Mouse (Mus musculus): ENCODE measurements at regions not wholly inside any gene's neighbourhood (a gene's known extent, or its start where the extent isn't known, plus 50 kb on each side); places are given as distances from the start of the nearest gene placed in this dataset.
A peak's percentile ranks its signal among the peaks of the same experiment; 100 is the strongest.
"Not testable (repeated sequence)": the region's sequence is repeated elsewhere in the genome, so short reads cannot be mapped to it uniquely, and the experiment has no call there.

- no peak for DNase-seq (ENCODE audit: low read depth)
Measured at GRCm38 (mm10) chr6:5663433-5664175, 61.8 kb upstream of the Dync1i1 start.

- DNase-seq (ENCODE audit: low read depth), result peak; percentile 8
Measured at GRCm38 (mm10) chr6:5645150-5645732, 80.2 kb upstream of the Dync1i1 start.

- DNase-seq (ENCODE audit: low read depth), result no peak
Measured at GRCm38 (mm10) chr6:5634222-5634621, 91.2 kb upstream of the Dync1i1 start.

GRCm38 (mm10) chr6:5633036-5633708 lies 92.3 kb upstream of the Dync1i1 start:
- DNase-seq (ENCODE audit: low read depth), result peak; percentile 13

GRCm38 (mm10) chr6:5624085-5624484 lies 101.4 kb upstream of the Dync1i1 start:
- no peak for DNase-seq (ENCODE audit: low read depth)

GRCm38 (mm10) chr6:5621582-5621981 lies 103.9 kb upstream of the Dync1i1 start:
- no peak for DNase-seq (ENCODE audit: low read depth)

GRCm38 (mm10) chr6:5594011-5594410 lies 97.9 kb upstream of the Pdk4 start:
- DNase-seq (ENCODE audit: low read depth), result no peak

- peak; percentile 64 for DNase-seq (ENCODE audit: low read depth)
Measured at GRCm38 (mm10) chr6:5589635-5590034, 93.5 kb upstream of the Pdk4 start.

GRCm38 (mm10) chr6:5582923-5583525 lies 86.9 kb upstream of the Pdk4 start:
- DNase-seq (ENCODE audit: low read depth), result no peak

GRCm38 (mm10) chr6:5576891-5577290 lies 80.8 kb upstream of the Pdk4 start:
- not testable (repeated sequence) for DNase-seq (ENCODE audit: low read depth)

GRCm38 (mm10) chr6:5566582-5566981 lies 70.5 kb upstream of the Pdk4 start:
- no peak for DNase-seq (ENCODE audit: low read depth)

- no peak for DNase-seq (ENCODE audit: low read depth)
Measured at GRCm38 (mm10) chr6:5565049-5565448, 68.9 kb upstream of the Pdk4 start.

- no peak for DNase-seq (ENCODE audit: low read depth)
Measured at GRCm38 (mm10) chr6:5553703-5554394, 57.7 kb upstream of the Pdk4 start.

- DNase-seq (ENCODE audit: low read depth), result no peak
Measured at GRCm38 (mm10) chr6:5550067-5550466, 54.0 kb upstream of the Pdk4 start.
